Mouse (Mus musculus) CD4-positive, CD25-positive, alpha-beta regulatory T cell, adult 2 months (primary cell): ENCODE data around the gene Krtap4-16.
"Not testable (repeated sequence)": the region's sequence is repeated elsewhere in the genome, so short reads cannot be mapped to it uniquely, and the experiment has no call there.

ENCODE experiments used
- DNase-seq: peaks from one replicate; pipeline ENCODE4 v3.0.0-alpha.2; 2012; ENCODE audit warnings: low read depth, low spot score

Krtap4-16 gene

GRCm38 (mm10) chr11:99851508-99851907 is at the start of gene Krtap4-16:
TSS of gene Krtap4-16 (minus strand) at chr11:99851608.
- DNase-seq, result no peak

GRCm38 (mm10) chr11:99878887-99879286 is 27.5 kb upstream of the Krtap4-16 start, which contains the start of gene Gm11567:
TSS of gene Gm11567 (plus strand) at chr11:99879187.
- not testable (repeated sequence) for DNase-seq

GRCm38 (mm10) chr11:99873089-99873488 is 21.7 kb upstream of the Krtap4-16 start, which contains the start of gene Krtap9-1:
TSS of gene Krtap9-1 (plus strand) at chr11:99873389.
- not testable (repeated sequence) for DNase-seq

GRCm38 (mm10) chr11:99864176-99864575 is 12.8 kb upstream of the Krtap4-16 start, which contains the start of gene Gm11559:
TSS of gene Gm11559 (plus strand) at chr11:99864476.
- not testable (repeated sequence) for DNase-seq

- no peak for DNase-seq
Measured at GRCm38 (mm10) chr11:99858761-99859160, 7.4 kb upstream of the Krtap4-16 start.

GRCm38 (mm10) chr11:99857617-99858016 is 6.2 kb upstream of the Krtap4-16 start, which contains the start of gene Gm11568:
TSS of gene Gm11568 (plus strand) at chr11:99857917.
- no peak for DNase-seq

GRCm38 (mm10) chr11:99854121-99854520 is 2.7 kb upstream of the Krtap4-16 start:
- DNase-seq, result no peak

- no peak for DNase-seq
Measured at GRCm38 (mm10) chr11:99846746-99847145, 4.7 kb downstream of the Krtap4-16 start.

GRCm38 (mm10) chr11:99842185-99842584 is 9.2 kb downstream of the Krtap4-16 start:
- no peak for DNase-seq

GRCm38 (mm10) chr11:99837966-99838365 is 13.4 kb downstream of the Krtap4-16 start, which contains the start of gene 2300003K06Rik:
TSS of gene 2300003K06Rik (minus strand) at chr11:99838066.
- no peak for DNase-seq

- DNase-seq, result not testable (repeated sequence)
Measured at GRCm38 (mm10) chr11:99815566-99815965, 35.8 kb downstream of the Krtap4-16 start, which contains the start of gene Gm11564. TSS of gene Gm11564 (minus strand) at chr11:99815666.

GRCm38 (mm10) chr11:99809792-99810191 is 41.6 kb downstream of the Krtap4-16 start, which contains the start of gene Krtap4-13:
TSS of gene Krtap4-13 (minus strand) at chr11:99809892.
- DNase-seq, result not testable (repeated sequence)

- not testable (repeated sequence) for DNase-seq
Measured at GRCm38 (mm10) chr11:99804346-99804745, 47.1 kb downstream of the Krtap4-16 start, which contains the start of gene Gm11554. TSS of gene Gm11554 (minus strand) at chr11:99804446.
